Mouse (Mus musculus): Measurements from ENCODE around the gene CK137956.

GRCm38 (mm10) chr4:127953006-127953710 is 17.6 kb downstream of the CK137956 start:
- TF ChIP-seq CTCF (IDR thresholded peaks at IDR 0.05; ENCODE audit: borderline replicate concordance, insufficient read depth, low read depth, low read length) (no peak), POLR2A (IDR thresholded peaks at IDR 0.05; ENCODE audit: borderline replicate concordance, insufficient read depth, low read length) (no peak)
